Mouse (Mus musculus): Measurements from ENCODE around the gene Nek6.

The Nek6 gene

GRCm38 (mm10) chr2:38509004-38509719 is 2.3 kb upstream of the Nek6 start:
- no peak for DNase-seq (ENCODE audit: extremely low spot score)

GRCm38 (mm10) chr2:38510120-38510519 is 1.3 kb upstream of the Nek6 start:
- DNase-seq (ENCODE audit: extremely low spot score): no peak

GRCm38 (mm10) chr2:38512308-38513182 is 1.1 kb downstream of the Nek6 start:
- DNase-seq (ENCODE audit: extremely low spot score): no peak

- no peak for DNase-seq (ENCODE audit: extremely low spot score)
These were observed 1.7 kb downstream of the Nek6 start for GRCm38 (mm10) chr2:38513183-38513529.

- DNase-seq (ENCODE audit: extremely low spot score): no peak
These were observed 3.0 kb downstream of the Nek6 start for GRCm38 (mm10) chr2:38514411-38514810.

GRCm38 (mm10) chr2:38515446-38515845 is 4.0 kb downstream of the Nek6 start:
- no peak for DNase-seq (ENCODE audit: extremely low spot score)

GRCm38 (mm10) chr2:38516471-38516870 is 5.0 kb downstream of the Nek6 start:
- DNase-seq (ENCODE audit: extremely low spot score): no peak

- no peak for DNase-seq (ENCODE audit: extremely low spot score)
These were observed 5.6 kb downstream of the Nek6 start for GRCm38 (mm10) chr2:38517045-38517444.

GRCm38 (mm10) chr2:38518719-38519118 is 7.3 kb downstream of the Nek6 start:
- no peak for DNase-seq (ENCODE audit: extremely low spot score)

GRCm38 (mm10) chr2:38519934-38520333 is 8.5 kb downstream of the Nek6 start:
- DNase-seq (ENCODE audit: extremely low spot score): no peak

- no peak for DNase-seq (ENCODE audit: extremely low spot score)
These were observed 10.2 kb downstream of the Nek6 start for GRCm38 (mm10) chr2:38521618-38522017.

- no peak for DNase-seq (ENCODE audit: extremely low spot score)
These were observed 10.9 kb downstream of the Nek6 start for GRCm38 (mm10) chr2:38522354-38522753.

- DNase-seq (ENCODE audit: extremely low spot score): no peak
These were observed 12.5 kb downstream of the Nek6 start for GRCm38 (mm10) chr2:38523781-38524445.

- DNase-seq (ENCODE audit: extremely low spot score): no peak
These were observed 13.6 kb downstream of the Nek6 start for GRCm38 (mm10) chr2:38525034-38525433.

- no peak for DNase-seq (ENCODE audit: extremely low spot score)
These were observed 18.2 kb downstream of the Nek6 start for GRCm38 (mm10) chr2:38529582-38530152.

GRCm38 (mm10) chr2:38530955-38531381 is 19.5 kb downstream of the Nek6 start:
- DNase-seq (ENCODE audit: extremely low spot score): no peak

- no peak for DNase-seq (ENCODE audit: extremely low spot score)
These were observed 21.9 kb downstream of the Nek6 start for GRCm38 (mm10) chr2:38533322-38533721.

- DNase-seq (ENCODE audit: extremely low spot score): no peak
These were observed 22.3 kb downstream of the Nek6 start for GRCm38 (mm10) chr2:38533767-38534166.

GRCm38 (mm10) chr2:38534241-38534940 is 22.9 kb downstream of the Nek6 start:
- no peak for DNase-seq (ENCODE audit: extremely low spot score)

GRCm38 (mm10) chr2:38535051-38535450 is 23.6 kb downstream of the Nek6 start:
- DNase-seq (ENCODE audit: extremely low spot score): no peak

- no peak for DNase-seq (ENCODE audit: extremely low spot score)
These were observed 24.2 kb downstream of the Nek6 start for GRCm38 (mm10) chr2:38535521-38536220.

Data from embryo, embryonic 9.5 days (tissue).